Mouse (Mus musculus) G1E-ER4 (cell line): Measurements from ENCODE around the gene Met. TPM values are rescaled to one million over a fixed set of nuclear protein-coding genes. Genes with fewer than 3 reads are reported as not detected.

Experiments
- GATA1 ChIP-seq: IDR thresholded peaks from one replicate; pipeline ENCODE4 v1.8.0; 2012; ENCODE audit warnings: low read length, inconsistent platforms
- polyA plus RNA-seq: library from polyadenylated mRNA; stranded (reverse); fragments of >175 nt; gene quantifications from 2 replicates; pipeline ENCODE4 v1.2.3, GENCODE M21; 2012

Met gene
- polyA plus RNA-seq, 1 experiment, result not detected

- TF ChIP-seq GATA1, result no peak
These were observed 92.1 kb downstream of the Met start for GRCm38 (mm10) chr6:17555719-17556118.

DNA sequence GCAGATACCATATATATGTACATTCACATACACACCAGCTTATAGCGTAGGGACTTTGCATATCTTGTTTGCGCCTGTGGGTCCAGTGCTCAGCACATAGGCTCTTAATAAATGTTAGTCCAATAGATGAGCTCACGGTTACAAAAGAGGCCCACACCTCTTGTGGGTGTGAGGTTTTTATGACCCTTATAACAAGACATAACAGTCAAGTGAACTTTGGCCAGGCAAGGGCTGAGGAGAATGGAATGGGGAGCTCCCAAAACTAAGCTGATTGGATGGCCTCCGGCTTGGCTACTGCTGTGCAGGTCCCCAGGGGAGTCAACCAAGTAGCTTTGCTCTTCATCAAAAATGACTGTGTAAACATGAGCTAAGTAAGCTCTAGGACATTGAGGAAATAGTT, 96.1 kb downstream of the Met start:
- TF ChIP-seq GATA1, result no peak

DNA sequence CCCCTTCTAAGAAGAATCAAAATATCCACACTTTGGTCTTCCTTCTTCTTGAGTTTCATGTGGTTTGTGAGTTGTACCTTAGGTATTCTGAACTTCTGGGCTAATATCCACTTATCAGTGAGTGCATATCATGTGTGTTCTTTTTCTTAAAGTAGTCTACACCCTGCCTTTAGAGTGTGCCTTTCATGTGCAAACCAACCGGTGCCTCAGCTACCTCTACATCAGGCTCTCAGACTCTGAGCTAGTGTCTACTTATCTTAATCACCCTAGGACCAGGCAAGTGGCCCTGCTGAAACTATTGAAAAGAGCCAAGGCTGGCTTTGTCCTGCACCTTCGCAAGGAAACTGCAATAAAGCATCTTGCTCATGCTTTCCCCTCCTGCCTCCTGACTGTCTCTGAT, 97.7 kb downstream of the Met start:
- no peak for TF ChIP-seq GATA1

DNA sequence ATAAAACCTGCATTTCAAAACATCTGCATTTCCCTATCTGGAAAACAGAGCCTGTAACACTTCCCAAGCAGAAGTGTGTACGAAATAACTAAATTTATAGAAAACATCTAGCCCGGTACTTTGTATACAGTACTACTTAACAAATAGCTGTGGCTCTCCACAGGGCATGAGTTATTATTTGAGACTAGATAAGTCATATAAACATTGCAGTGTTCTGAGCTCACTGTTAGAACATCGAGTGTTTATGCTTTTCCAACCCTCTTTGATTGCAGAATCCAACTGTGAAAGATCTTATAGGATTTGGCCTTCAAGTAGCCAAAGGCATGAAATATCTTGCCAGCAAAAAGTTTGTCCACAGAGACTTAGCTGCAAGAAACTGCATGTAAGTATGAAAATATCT, 98.3 kb downstream of the Met start:
- no peak for TF ChIP-seq GATA1

GRCm38 (mm10) chr6:17562472-17563088, 99.0 kb downstream of the Met start:
- no peak for TF ChIP-seq GATA1

GRCm38 (mm10) chr6:17568702-17569352, 105.2 kb downstream of the Met start:
- no peak for TF ChIP-seq GATA1

- TF ChIP-seq GATA1, result no peak
These were observed 109.6 kb downstream of the Met start for GRCm38 (mm10) chr6:17573227-17573626.

DNA sequence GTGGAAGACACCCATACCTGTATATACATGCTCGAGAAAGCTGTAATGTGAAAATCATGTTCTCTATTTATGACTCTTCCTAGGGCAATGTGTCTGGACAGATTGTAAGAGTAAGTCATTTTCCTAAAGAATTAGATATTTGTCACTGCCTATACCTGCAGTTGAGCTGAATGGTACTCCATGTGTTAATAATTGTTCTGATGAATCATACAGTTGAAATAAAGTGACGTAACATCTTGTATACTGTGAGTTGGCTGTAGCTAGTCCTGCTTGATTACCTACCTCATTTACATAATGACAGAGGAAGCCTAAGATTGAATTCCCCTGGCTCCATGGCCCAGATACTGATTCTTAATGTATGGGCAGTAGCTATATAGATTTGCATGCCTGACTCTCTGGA, 110.1 kb downstream of the Met start:
- no peak for TF ChIP-seq GATA1

GRCm38 (mm10) chr6:17578092-17578760, 114.6 kb downstream of the Met start:
- TF ChIP-seq GATA1, result no peak

- TF ChIP-seq GATA1, result no peak
These were observed 116.7 kb downstream of the Met start for GRCm38 (mm10) chr6:17580349-17580748.

GRCm38 (mm10) chr6:17583982-17584381, 120.4 kb downstream of the Met start:
- no peak for TF ChIP-seq GATA1

DNA sequence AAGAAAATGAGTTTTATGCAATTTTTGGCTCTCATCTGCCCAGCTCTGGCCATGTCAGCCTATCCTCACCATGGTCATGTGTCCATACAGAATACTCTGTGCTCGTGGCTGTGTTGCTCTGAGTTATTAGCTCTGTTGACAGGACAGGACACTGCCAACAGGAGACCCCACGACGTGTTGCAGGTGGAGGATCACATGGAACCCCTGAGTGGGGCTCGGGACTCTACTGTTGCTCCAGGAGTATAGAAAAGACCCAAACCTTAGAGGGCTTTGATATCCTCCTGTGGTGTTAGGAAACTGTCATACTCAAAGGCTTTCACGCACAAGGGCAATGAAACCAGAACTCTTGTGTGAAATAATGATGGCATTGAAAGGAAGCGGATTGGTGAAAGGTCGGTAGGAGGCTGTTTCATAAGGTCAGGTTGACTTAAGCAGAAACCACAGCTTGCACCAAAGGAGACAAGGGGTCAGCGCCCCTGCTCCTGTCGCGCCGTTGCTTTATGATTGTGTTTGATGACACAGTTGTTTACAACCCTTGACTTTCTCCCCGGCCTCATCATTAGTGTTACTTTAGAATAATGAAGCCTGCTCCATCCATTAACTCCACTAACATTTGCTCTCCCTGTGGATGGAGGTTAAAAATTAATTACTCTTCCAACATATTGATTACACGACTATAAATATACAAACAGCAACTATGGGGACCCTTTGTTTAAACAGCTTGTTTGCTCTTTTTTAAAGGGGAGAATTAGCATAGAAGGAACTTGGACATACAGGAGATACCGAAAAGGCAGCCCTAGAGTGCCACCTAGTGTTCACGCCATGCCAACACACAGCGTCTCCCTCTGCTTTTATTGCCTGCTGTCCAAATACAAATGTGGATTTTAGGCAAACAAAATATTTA, 125.7 kb downstream of the Met start:
- TF ChIP-seq GATA1, result no peak

DNA sequence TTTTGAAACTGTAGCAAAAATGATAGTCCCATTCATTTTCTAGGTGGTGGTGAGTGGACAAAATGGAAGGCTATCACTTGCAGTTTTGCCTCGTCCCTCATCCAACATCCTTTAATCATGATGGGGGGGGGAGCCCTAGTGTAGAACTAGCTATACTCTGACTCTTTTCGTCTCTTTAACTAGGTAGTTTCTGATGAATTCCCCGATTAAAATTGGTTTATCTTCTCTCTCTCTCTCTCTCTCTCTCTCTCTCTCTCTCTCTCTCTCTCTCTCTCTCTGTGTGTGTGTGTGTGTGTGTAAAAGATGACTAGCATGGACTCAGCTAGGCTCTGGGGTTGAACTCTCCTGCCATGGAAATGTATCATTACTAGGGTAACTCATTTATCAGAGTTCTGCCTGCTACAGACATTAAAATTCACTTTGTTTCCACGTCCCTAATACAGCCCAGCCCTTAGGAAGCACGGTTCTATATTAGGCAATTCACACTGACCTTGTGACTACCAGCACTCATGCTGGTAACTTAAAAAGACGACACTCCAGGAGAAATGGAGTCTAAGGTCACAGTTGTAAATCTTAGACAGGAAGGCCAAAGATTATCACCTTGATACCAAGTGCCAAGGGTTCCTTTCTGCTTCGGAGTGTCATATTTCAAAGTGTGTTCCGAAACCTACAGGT, 126.5 kb downstream of the Met start:
- TF ChIP-seq GATA1, result no peak

DNA sequence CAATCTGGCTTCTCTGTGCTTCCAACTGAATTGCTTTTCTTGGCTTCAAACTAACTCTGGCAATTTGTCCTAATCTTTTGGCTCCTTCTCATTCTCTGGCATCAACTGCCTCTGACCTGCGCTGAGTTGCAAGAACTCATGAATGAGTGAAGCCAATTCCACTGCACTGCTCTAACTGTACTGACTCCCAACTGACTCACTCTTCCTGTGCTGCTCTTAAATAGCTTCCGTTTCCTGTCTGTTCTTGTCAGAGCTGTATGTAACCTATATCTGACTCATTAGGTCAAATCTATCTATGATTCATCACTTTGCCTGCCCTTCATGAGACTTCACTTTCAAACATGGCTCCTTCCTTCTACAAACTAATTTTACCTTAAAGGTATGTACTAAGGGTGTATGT, 130.4 kb downstream of the Met start:
- no peak for TF ChIP-seq GATA1

- no peak for TF ChIP-seq GATA1
These were observed 132.3 kb downstream of the Met start for GRCm38 (mm10) chr6:17595712-17596462.

GRCm38 (mm10) chr6:17599373-17599772, 135.8 kb downstream of the Met start:
- TF ChIP-seq GATA1, result no peak
